Mouse (Mus musculus) G1E-ER4 (cell line): Measurements from ENCODE around the gene Olfr1447. TPM values are rescaled to one million over a fixed set of nuclear protein-coding genes. Genes with fewer than 3 reads are reported as not detected.

Experiments used
- GATA1 ChIP-seq: IDR thresholded peaks from one replicate; pipeline ENCODE4 v1.8.0; 2012; ENCODE audit warnings: low read length, inconsistent platforms
- polyA plus RNA-seq: library from polyadenylated mRNA; stranded (reverse); fragments of >175 nt; gene quantifications from 2 replicates; pipeline ENCODE4 v1.2.3, GENCODE M21; 2012

Olfr1447 gene
- not detected in 2 replicates for polyA plus RNA-seq

- TF ChIP-seq GATA1: no peak
These were observed at the start of gene Olfr1447 for GRCm38 (mm10) chr19:12903643-12904042. Olfr1447 (minus strand) TSS chr19:12903743.

DNA sequence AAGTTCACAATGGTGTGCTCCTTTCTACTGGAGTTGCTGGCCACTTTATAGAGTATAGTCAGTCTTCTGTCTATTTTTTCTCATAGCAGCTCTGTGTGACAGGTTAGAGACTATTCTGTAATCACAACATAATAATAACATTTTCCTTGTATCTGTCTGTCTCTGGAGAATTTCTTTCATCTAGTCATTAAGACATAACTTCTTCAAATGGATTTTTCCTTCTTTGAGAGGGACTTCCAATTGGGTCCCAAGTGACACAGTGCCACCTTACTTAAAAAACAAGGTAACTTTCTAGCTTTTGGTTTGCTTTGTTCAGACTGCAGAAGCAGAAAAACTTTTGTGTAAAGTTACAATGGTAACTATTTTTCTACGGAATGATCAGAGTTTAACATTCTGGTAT lies 46.4 kb upstream of the Olfr1447 start, which contains the start of gene Olfr1450:
TSS of gene Olfr1450 (plus strand) at position 301 of the 400 bp plus-strand sequence.
- no peak for TF ChIP-seq GATA1

DNA sequence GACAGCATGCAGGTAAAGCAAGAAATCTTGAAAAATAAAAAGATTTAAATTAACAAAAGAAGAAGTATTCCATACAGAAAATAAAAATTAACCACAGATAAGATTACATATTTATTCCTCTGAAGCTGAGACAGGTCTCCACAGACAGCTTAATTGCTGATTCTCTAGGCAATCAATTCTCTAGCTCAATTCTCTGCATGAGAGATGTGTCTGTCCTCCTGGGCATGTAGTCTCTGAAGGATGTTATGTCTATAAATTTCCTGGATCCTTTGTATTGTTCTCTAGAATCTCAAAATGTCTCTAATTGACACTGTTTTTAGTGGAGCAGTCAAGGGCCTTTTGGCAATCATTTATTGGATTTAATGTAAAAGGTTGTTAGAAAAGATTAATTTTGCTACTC lies 27.0 kb upstream of the Olfr1447 start, which contains the start of gene Olfr1449:
TSS of gene Olfr1449 (plus strand) at position 301 of the 400 bp plus-strand sequence.
- no peak for TF ChIP-seq GATA1

DNA sequence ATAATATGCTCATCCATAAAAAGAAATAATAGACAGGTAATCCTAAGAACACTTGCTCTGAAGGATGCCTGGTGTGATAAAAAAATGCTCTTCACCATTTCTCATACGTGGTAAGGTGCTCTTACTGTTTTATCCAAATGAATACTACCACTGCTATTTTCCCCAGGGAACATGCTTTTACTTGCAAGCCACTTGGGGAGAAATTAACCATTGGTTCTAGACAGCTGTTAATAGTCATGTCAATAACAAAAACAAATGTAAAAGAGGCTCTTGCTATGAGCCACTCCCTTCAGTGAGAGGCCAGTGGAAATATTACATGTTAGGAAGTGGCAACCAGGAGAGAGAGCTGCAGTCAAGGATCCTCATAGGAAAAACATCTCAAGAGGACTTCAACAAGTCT lies 20.8 kb upstream of the Olfr1447 start, which contains the start of gene Olfr1448:
TSS of gene Olfr1448 (minus strand) at position 101 of the 400 bp plus-strand sequence.
- no peak for TF ChIP-seq GATA1

DNA sequence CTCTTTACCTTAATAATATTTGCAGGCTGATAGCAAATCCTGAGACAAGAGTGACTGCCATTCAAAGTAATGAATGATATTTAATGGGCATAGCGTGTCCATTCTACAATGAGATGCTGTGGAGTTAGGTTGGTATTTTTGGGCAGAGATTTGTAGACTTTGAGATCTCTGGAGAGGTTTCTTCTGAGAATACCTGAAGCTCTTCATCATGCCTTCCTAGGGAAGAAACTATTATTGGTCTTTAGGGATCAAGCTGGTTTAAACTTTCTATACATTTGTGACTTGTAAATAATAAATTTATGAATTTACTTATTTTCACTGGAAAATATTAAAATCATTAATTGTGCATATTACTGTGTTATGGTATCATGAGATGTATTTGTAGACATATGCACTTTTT lies 10.1 kb downstream of the Olfr1447 start, which contains the start of gene Olfr1446:
TSS of gene Olfr1446 (minus strand) at position 101 of the 400 bp plus-strand sequence.
- no peak for TF ChIP-seq GATA1

- TF ChIP-seq GATA1: no peak
These were observed 20.0 kb downstream of the Olfr1447 start, which contains the start of gene Olfr1445 for GRCm38 (mm10) chr19:12883555-12883954. Olfr1445 (plus strand) TSS chr19:12883855.

GRCm38 (mm10) chr19:12856983-12857382 lies 46.6 kb downstream of the Olfr1447 start, which contains the start of gene Olfr1444:
Olfr1444 (plus strand) TSS chr19:12857283.
- TF ChIP-seq GATA1: no peak

Other genes with a start within 250 kb of the Olfr1447 start
- gene Olfr1442, start 233.3 kb downstream of the Olfr1447 start, polyA plus RNA-seq: not detected in 2 replicates
- gene Olfr1443, start 225.6 kb downstream of the Olfr1447 start, polyA plus RNA-seq: not detected in 2 replicates
- not detected in 2 replicates for gene Keg1, start 208.0 kb downstream of the Olfr1447 start, polyA plus RNA-seq
- 0.08 TPM in 1 of 2 replicates, not detected in the other for gene Cntf, start 138.1 kb downstream of the Olfr1447 start, polyA plus RNA-seq
- gene Zfp91, start 107.6 kb downstream of the Olfr1447 start, polyA plus RNA-seq: 30.8 and 35.6 TPM in 2 replicates
- 0.04 TPM in 1 of 2 replicates, not detected in the other for gene Lpxn, start 107.5 kb downstream of the Olfr1447 start, polyA plus RNA-seq
- not detected in 2 replicates for gene Gm5244, start 57.1 kb downstream of the Olfr1447 start, polyA plus RNA-seq
- not detected in 2 replicates for gene Olfr1444, start 46.5 kb downstream of the Olfr1447 start, polyA plus RNA-seq
- gene Olfr1445, start 19.9 kb downstream of the Olfr1447 start, polyA plus RNA-seq: not detected in 2 replicates
- gene Olfr1446, start 10.2 kb downstream of the Olfr1447 start, polyA plus RNA-seq: not detected in 2 replicates
- not detected in 2 replicates for gene Olfr1448, start 20.7 kb upstream of the Olfr1447 start, polyA plus RNA-seq
- gene Olfr1449, start 27.1 kb upstream of the Olfr1447 start, polyA plus RNA-seq: not detected in 2 replicates
- gene Olfr1450, start 46.5 kb upstream of the Olfr1447 start, polyA plus RNA-seq: not detected in 2 replicates
- not detected in 2 replicates for gene Olfr1451, start 91.3 kb upstream of the Olfr1447 start, polyA plus RNA-seq
- not detected in 2 replicates for gene Olfr1453, start 124.6 kb upstream of the Olfr1447 start, polyA plus RNA-seq
- not detected in 2 replicates for gene Olfr1454, start 156.9 kb upstream of the Olfr1447 start, polyA plus RNA-seq
- gene Olfr1457, start 194.1 kb upstream of the Olfr1447 start, polyA plus RNA-seq: not detected in 2 replicates
- not detected in 2 replicates for gene Olfr1458, start 203.0 kb upstream of the Olfr1447 start, polyA plus RNA-seq
- gene Olfr1459, start 245.8 kb upstream of the Olfr1447 start, polyA plus RNA-seq: not detected in 2 replicates